Mouse (Mus musculus) midbrain, embryonic 14.5 days (tissue): Measurements from ENCODE around the gene Atp9a. TPM values are rescaled to one million over a fixed set of nuclear protein-coding genes. Genes with fewer than 3 reads are reported as not detected.
"Not testable (repeated sequence)": the region's sequence is repeated elsewhere in the genome, so short reads cannot be mapped to it uniquely, and the experiment has no call there.

Experiments
- ATAC-seq: fragments of 200-750 bp; cut with Nextera tagmentation; 2 replicates; pipeline ENCODE4 v1.8.0; 2017; ENCODE audit warnings: moderate number of reproducible peaks, moderate library complexity; ENCODE audit not compliant: low FRiP score, low TSS enrichment
- DNase-seq: peaks from one replicate; pipeline ENCODE4 v3.0.0-alpha.2; 2015
- H3K27ac ChIP-seq: fragments of 300-500 bp; sonication (generic); replicated peaks from 2 replicates; pipeline ENCODE4 v1.5.1; 2014; ENCODE audit warnings: mild to moderate bottlenecking, low read depth, low read length, moderate library complexity
- H3K27me3 ChIP-seq: fragments of 300-500 bp; sonication (generic); 2 replicates; pipeline ENCODE4 v1.6.1; 2014; ENCODE audit warnings: low read length, control low read depth, mixed read lengths; ENCODE audit not compliant: control insufficient read depth, insufficient read depth
- H3K36me3 ChIP-seq: fragments of 300-500 bp; sonication (generic); 2 replicates; pipeline ENCODE4 v1.6.1; 2014; ENCODE audit warnings: low read length, control low read depth; ENCODE audit not compliant: control insufficient read depth, insufficient read depth
- H3K4me1 ChIP-seq: fragments of 300-500 bp; sonication (generic); 2 replicates; pipeline ENCODE4 v1.6.1; 2014; ENCODE audit warnings: mild to moderate bottlenecking, antibody characterized with exemption, low read length, control low read depth; ENCODE audit not compliant: control insufficient read depth, insufficient read depth
- H3K4me2 ChIP-seq: fragments of 300-500 bp; sonication (generic); 2 replicates; pipeline ENCODE4 v1.6.1; 2014; ENCODE audit warnings: mild to moderate bottlenecking, low read length, moderate library complexity
- H3K4me3 ChIP-seq: fragments of 300-500 bp; sonication (generic); replicated peaks from 2 replicates; pipeline ENCODE4 v1.5.1; 2014; ENCODE audit warnings: low read depth, low read length
- H3K9ac ChIP-seq: fragments of 300-500 bp; sonication (generic); replicated peaks from 2 replicates; pipeline ENCODE4 v1.6.1; 2014; ENCODE audit warnings: mild to moderate bottlenecking, low read length, moderate library complexity
- H3K9me3 ChIP-seq: fragments of 300-500 bp; sonication (generic); 2 replicates; pipeline ENCODE4 v1.6.1; 2016; ENCODE audit warnings: low read length, control low read depth, mixed read lengths; ENCODE audit not compliant: control insufficient read depth
- WGBS: fragments of 180-500 bp; shearing (Covaris S2); extraction: QIAGEN DNeasy Blood & Tissue Kit; methylation state at CpG from one replicate; pipeline ENCODE4 v1.1.7; 2014; 5-methylcytosine and 5-hydroxymethylcytosine counted together
- polyA plus RNA-seq: library from polyadenylated mRNA; unstranded; fragments of >200 nt; fragmentation: Nextera tagmentation; extraction: Ambion mirVana; gene quantifications from 2 replicates; pipeline ENCODE4 v1.2.1, GENCODE M21; 2014

The Atp9a gene
- polyA plus RNA-seq, 1 experiment from 2014 or later: 79.7 TPM

- ATAC-seq, H3K9me3 ChIP-seq, H3K27ac ChIP-seq, DNase-seq, H3K27me3 ChIP-seq, H3K4me2 ChIP-seq, H3K9ac ChIP-seq, H3K36me3 ChIP-seq, H3K4me3 ChIP-seq, H3K4me1 ChIP-seq: not testable (repeated sequence)
- 92% methylated on average over 10 of the region's 10 CpGs for WGBS
Measured at GRCm38 (mm10) chr2:168744406-168744805, 2.2 kb upstream of the Atp9a start.

- peak overlapping the region; percentile 92 for H3K4me3 ChIP-seq
- ATAC-seq (peak; percentile 2; the same call in 1 of the 2 replicates), DNase-seq (peak; percentile 82)
- no peaks in the 10 kb centered on the region for H3K9me3 ChIP-seq
- 22% methylated on average over 7 of the region's 7 CpGs for WGBS
- H3K27ac ChIP-seq: peak overlapping the region; percentile 97
- no peaks in the 10 kb centered on the region for H3K36me3 ChIP-seq
- peak overlapping the region; percentile 61 for H3K4me2 ChIP-seq
- no peaks in the 10 kb centered on the region for H3K27me3 ChIP-seq
- 0 out of 2 replicates have a peak, but pooled peaks cover 6% of the 10 kb centered on the region for H3K4me1 ChIP-seq
- H3K9ac ChIP-seq: peak overlapping the region; percentile 98; the same call in 1 of the 2 replicates
Measured at GRCm38 (mm10) chr2:168742649-168743048, 440 bp upstream of the Atp9a start.

- peak overlapping the region; percentile 92 for H3K4me3 ChIP-seq
- H3K9me3 ChIP-seq: no peaks in the 10 kb centered on the region
- no peaks in the 10 kb centered on the region for H3K36me3 ChIP-seq
- peak; percentile 88 for DNase-seq
- H3K4me2 ChIP-seq: peak overlapping the region; percentile 61
- ATAC-seq: peak; percentile 75
- H3K4me1 ChIP-seq: 0 out of 2 replicates have a peak, but pooled peaks cover 6% of the 10 kb centered on the region
- peak overlapping the region; percentile 97 for H3K27ac ChIP-seq
- under 1% methylated on average over 72 of the region's 108 CpGs for WGBS
- no peaks in the 10 kb centered on the region for H3K27me3 ChIP-seq
- H3K9ac ChIP-seq: peak overlapping the region; percentile 98
Measured at GRCm38 (mm10) chr2:168741273-168742058, 743 bp downstream of the Atp9a start.

GRCm38 (mm10) chr2:168740496-168740895 lies 1.7 kb downstream of the Atp9a start:
- Histone ChIP-seq H3K9ac (peak overlapping the region; percentile 98), H3K36me3 (no peaks in the 10 kb centered on the region), H3K4me3 (peak overlapping the region; percentile 92), H3K27ac (peak overlapping the region; percentile 97), H3K4me2 (peak overlapping the region; percentile 61), H3K9me3 (no peaks in the 10 kb centered on the region), H3K27me3 (no peaks in the 10 kb centered on the region), H3K4me1 (0 out of 2 replicates have a peak, but pooled peaks cover 6% of the 10 kb centered on the region)
- DNase-seq (no peak), ATAC-seq (no peak)
- 89% methylated on average over 10 of the region's 10 CpGs for WGBS

- no peak for DNase-seq
- Histone ChIP-seq H3K36me3 (no peaks in the 10 kb centered on the region), H3K27ac (no peak overlapping the region), H3K9ac (no peak overlapping the region), H3K4me3 (no peak overlapping the region), H3K9me3 (no peaks in the 10 kb centered on the region), H3K4me2 (no peak overlapping the region), H3K27me3 (no peaks in the 10 kb centered on the region), H3K4me1 (0 out of 2 replicates have a peak, but pooled peaks cover 6% of the 10 kb centered on the region)
- WGBS: 97% methylated on average over 1 of the region's 1 CpGs
- ATAC-seq: no peak
Measured at GRCm38 (mm10) chr2:168738854-168739253, 3.4 kb downstream of the Atp9a start.

- no peaks in the 10 kb centered on the region for H3K36me3 ChIP-seq
- 0 out of 2 replicates have a peak, but pooled peaks cover 6% of the 10 kb centered on the region for H3K4me1 ChIP-seq
- no peaks in the 10 kb centered on the region for H3K27me3 ChIP-seq
- H3K4me3 ChIP-seq: no peak overlapping the region
- ATAC-seq (no peak), DNase-seq (no peak)
- 93% methylated on average over 10 of the region's 10 CpGs for WGBS
- H3K27ac ChIP-seq: no peak overlapping the region
- H3K9me3 ChIP-seq: no peaks in the 10 kb centered on the region
- H3K4me2 ChIP-seq: no peak overlapping the region
- no peak overlapping the region for H3K9ac ChIP-seq
Measured at GRCm38 (mm10) chr2:168737878-168738277, 4.3 kb downstream of the Atp9a start.

- WGBS: 52% methylated on average over 11 of the region's 11 CpGs
- Histone ChIP-seq H3K4me3 (no peak overlapping the region), H3K4me1 (peaks cover 22% of the 10 kb centered on the region), H3K27me3 (no peaks in the 10 kb centered on the region), H3K27ac (no peak overlapping the region), H3K36me3 (no peaks in the 10 kb centered on the region), H3K9ac (no peak overlapping the region), H3K9me3 (no peaks in the 10 kb centered on the region), H3K4me2 (no peak overlapping the region)
- ATAC-seq (no peak), DNase-seq (no peak)
Measured at GRCm38 (mm10) chr2:168734023-168734422, 8.2 kb downstream of the Atp9a start.

- 0 out of 2 replicates have a peak overlapping the region, but pooled peaks have one; percentile 8 for H3K4me2 ChIP-seq
- no peaks in the 10 kb centered on the region for H3K36me3 ChIP-seq
- H3K4me1 ChIP-seq: peaks cover 25% of the 10 kb centered on the region
- ATAC-seq (0 out of 2 replicates have a peak, but pooled peaks have one; percentile 17), DNase-seq (no peak)
- no peak overlapping the region for H3K4me3 ChIP-seq
- H3K27me3 ChIP-seq: no peaks in the 10 kb centered on the region
- peak overlapping the region; percentile 57 for H3K27ac ChIP-seq
- no peak overlapping the region for H3K9ac ChIP-seq
- WGBS: 43% methylated on average over 8 of the region's 8 CpGs
- no peaks in the 10 kb centered on the region for H3K9me3 ChIP-seq
Measured at GRCm38 (mm10) chr2:168731258-168731657, 11.0 kb downstream of the Atp9a start.

- no peak for DNase-seq
- no peak overlapping the region for H3K4me2 ChIP-seq
- no peak overlapping the region for H3K4me3 ChIP-seq
- H3K27ac ChIP-seq: 0 out of 2 replicates have a peak overlapping the region, but pooled peaks have one; percentile 57
- no peaks in the 10 kb centered on the region for H3K9me3 ChIP-seq
- WGBS: 84% methylated on average over 12 of the region's 12 CpGs
- no peaks in the 10 kb centered on the region for H3K36me3 ChIP-seq
- no peaks in the 10 kb centered on the region for H3K27me3 ChIP-seq
- no peak overlapping the region for H3K9ac ChIP-seq
- ATAC-seq: no peak
- H3K4me1 ChIP-seq: peaks cover 31% of the 10 kb centered on the region
Measured at GRCm38 (mm10) chr2:168729736-168730135, 12.5 kb downstream of the Atp9a start.
